Mouse (Mus musculus) hindbrain, embryonic 16.5 days (tissue): ENCODE measurements at regions not wholly inside any gene's neighbourhood (a gene's known extent, or its start where the extent isn't known, plus 50 kb on each side); places are given as distances from the start of the nearest gene placed in this dataset.

ENCODE experiments used
- ATAC-seq: fragments of 200-750 bp; cut with Nextera tagmentation; 2 replicates; pipeline ENCODE4 v1.8.0; 2017; ENCODE audit warnings: moderate TSS enrichment, moderate library complexity
- H3K27ac ChIP-seq: fragments of 300-500 bp; sonication (generic); 2 replicates; pipeline ENCODE4 v1.5.1; 2014; ENCODE audit warnings: low read depth, mild to moderate bottlenecking, control low read depth, low read length, moderate library complexity
- H3K27me3 ChIP-seq: fragments of 300-500 bp; sonication (generic); replicated peaks from 2 replicates; pipeline ENCODE4 v1.6.1; 2014; ENCODE audit warnings: low read length; ENCODE audit not compliant: control insufficient read depth, insufficient read depth
- H3K36me3 ChIP-seq: fragments of 300-500 bp; sonication (generic); 2 replicates; pipeline ENCODE4 v1.6.1; 2014; ENCODE audit warnings: mild to moderate bottlenecking, low read length, moderate library complexity, mixed read lengths; ENCODE audit not compliant: control insufficient read depth, insufficient read depth
- H3K4me1 ChIP-seq: fragments of 300-500 bp; sonication (generic); 2 replicates; pipeline ENCODE4 v1.6.1; 2014; ENCODE audit warnings: low read depth, low read length; ENCODE audit not compliant: control insufficient read depth, insufficient read depth
- H3K4me2 ChIP-seq: fragments of 300-500 bp; sonication (generic); 2 replicates; pipeline ENCODE4 v1.6.1; 2014; ENCODE audit warnings: mild to moderate bottlenecking, low read length, control low read depth, moderate library complexity
- H3K4me3 ChIP-seq: fragments of 300-500 bp; sonication (generic); 2 replicates; pipeline ENCODE4 v1.5.1; 2014; ENCODE audit warnings: mild to moderate bottlenecking, low read length, control low read depth, moderate library complexity
- H3K9ac ChIP-seq: fragments of 300-500 bp; sonication (generic); 2 replicates; pipeline ENCODE4 v1.6.1; 2014; ENCODE audit warnings: low read depth, mild to moderate bottlenecking, control low read depth, low read length, moderate library complexity
- H3K9me3 ChIP-seq: fragments of 300-500 bp; sonication (generic); 2 replicates; pipeline ENCODE4 v1.6.1; 2014; ENCODE audit warnings: mild to moderate bottlenecking, low read length, moderate library complexity; ENCODE audit not compliant: control insufficient read depth
- WGBS: fragments of 180-500 bp; shearing (Covaris S2); extraction: QIAGEN DNeasy Blood & Tissue Kit; methylation state at CpG from one replicate; pipeline ENCODE4 v1.1.7; 2014; 5-methylcytosine and 5-hydroxymethylcytosine counted together

DNA sequence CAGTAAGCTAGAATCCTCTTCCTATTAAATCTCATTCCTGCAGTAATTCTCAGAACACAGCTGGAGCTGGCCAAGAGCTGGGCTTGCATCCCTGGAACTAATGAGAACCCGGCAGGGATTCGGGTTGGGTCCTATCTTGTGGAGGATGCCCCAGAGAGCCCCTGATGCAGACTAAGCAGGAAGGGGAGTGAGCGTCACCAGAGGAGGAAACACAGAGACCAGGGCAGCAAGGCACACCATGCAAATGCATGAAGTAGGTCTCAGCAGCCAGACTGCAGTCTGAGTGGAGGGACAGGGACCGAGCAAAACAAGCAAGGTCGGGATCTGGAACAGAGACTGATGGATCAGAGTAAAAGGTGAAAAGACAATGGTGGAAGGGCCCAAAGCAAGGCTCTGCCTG lies 249.6 kb downstream of the Insig2 start:
- Histone ChIP-seq H3K9me3 (no peaks in the 10 kb centered on the region), H3K36me3 (no peaks in the 10 kb centered on the region), H3K4me1 (peaks cover 4% of the 10 kb centered on the region; the same call in 1 of the 2 replicates), H3K27ac (no peak overlapping the region; the same call in 1 of the 2 replicates), H3K4me3 (no peak overlapping the region), H3K27me3 (no peaks in the 10 kb centered on the region), H3K4me2 (no peak overlapping the region), H3K9ac (no peak overlapping the region; the same call in 1 of the 2 replicates)
- WGBS, result 22% methylated on average over 5 of the region's 5 CpGs
- ATAC-seq, result no peak; the same call in 1 of the 2 replicates

- H3K27ac ChIP-seq, result peak overlapping the region; percentile 1; the same call in 1 of the 2 replicates
- H3K4me1 ChIP-seq, result peaks cover 4% of the 10 kb centered on the region; the same call in 1 of the 2 replicates
- H3K36me3 ChIP-seq, result no peaks in the 10 kb centered on the region
- H3K4me2 ChIP-seq, result no peak overlapping the region
- no peaks in the 10 kb centered on the region for H3K27me3 ChIP-seq
- peaks cover 2% of the 10 kb centered on the region; the same call in 1 of the 2 replicates for H3K9me3 ChIP-seq
- no peak overlapping the region for H3K4me3 ChIP-seq
- 11% methylated on average over 2 of the region's 2 CpGs for WGBS
- H3K9ac ChIP-seq, result no peak overlapping the region
- ATAC-seq, result peak; percentile 67
Measured at GRCm38 (mm10) chr1:121085101-121085727, 247.2 kb downstream of the Insig2 start.

DNA sequence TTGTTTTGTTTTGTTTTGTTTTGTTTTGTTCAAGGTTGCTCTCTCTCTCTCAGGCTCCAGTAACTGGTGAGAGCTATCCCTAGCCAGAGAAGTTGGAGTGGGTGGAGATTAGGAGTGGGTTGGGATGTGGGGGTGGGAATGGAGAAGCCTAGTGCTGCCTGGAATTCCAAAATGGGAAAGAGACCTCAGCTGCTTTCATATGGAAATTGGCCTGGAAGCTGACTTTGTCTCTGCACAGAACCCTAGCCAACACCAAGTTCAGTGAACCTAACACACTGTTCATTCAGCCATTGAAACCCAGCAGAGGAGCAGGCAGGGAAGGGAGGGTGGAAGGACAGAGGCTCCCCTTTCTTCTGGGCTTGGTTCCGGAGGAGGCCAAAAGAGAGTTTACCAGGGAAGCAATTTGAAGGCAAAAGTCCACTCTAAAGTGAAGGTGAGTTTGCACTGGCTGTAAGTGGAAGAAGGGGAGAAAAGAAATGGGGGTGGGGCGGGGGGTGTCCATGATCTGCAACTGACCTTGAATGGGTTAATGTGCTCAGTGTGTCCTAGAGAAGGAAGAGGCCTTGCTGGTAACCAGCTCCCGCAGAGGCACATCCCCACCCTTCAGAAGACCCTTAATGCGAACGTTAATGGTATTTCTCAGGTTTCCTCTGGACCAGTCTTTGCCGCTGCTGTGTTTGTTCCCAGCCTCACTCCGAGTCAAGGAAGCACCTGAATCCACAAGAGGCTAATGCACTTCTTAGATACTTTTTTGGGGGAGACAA lies 245.1 kb downstream of the Insig2 start:
- WGBS, result 13% methylated on average over 7 of the region's 7 CpGs

GRCm38 (mm10) chr1:121090628-121091027 lies 241.8 kb downstream of the Insig2 start:
- H3K27ac ChIP-seq, result no peak overlapping the region
- ATAC-seq, result no peak
- H3K27me3 ChIP-seq, result no peaks in the 10 kb centered on the region
- no peak overlapping the region for H3K4me2 ChIP-seq
- WGBS, result 90% methylated on average over 4 of the region's 4 CpGs
- H3K36me3 ChIP-seq, result no peaks in the 10 kb centered on the region
- H3K4me1 ChIP-seq, result no peaks in the 10 kb centered on the region
- no peak overlapping the region for H3K9ac ChIP-seq
- no peak overlapping the region for H3K4me3 ChIP-seq
- peaks cover 4% of the 10 kb centered on the region; the same call in 1 of the 2 replicates for H3K9me3 ChIP-seq

More for the DNA sequence above, 245.1 kb downstream of the Insig2 start:
- peak overlapping the region; percentile 3 for H3K4me2 ChIP-seq
- H3K4me1 ChIP-seq, result peaks cover 4% of the 10 kb centered on the region; the same call in 1 of the 2 replicates
- H3K36me3 ChIP-seq, result no peaks in the 10 kb centered on the region
- no peaks in the 10 kb centered on the region for H3K27me3 ChIP-seq
- ATAC-seq, result peak; percentile 94
- H3K9ac ChIP-seq, result no peak overlapping the region
- no peak overlapping the region for H3K4me3 ChIP-seq
- H3K27ac ChIP-seq, result peak overlapping the region; percentile 41; the same call in 1 of the 2 replicates
- peaks cover 4% of the 10 kb centered on the region; the same call in 1 of the 2 replicates for H3K9me3 ChIP-seq

DNA sequence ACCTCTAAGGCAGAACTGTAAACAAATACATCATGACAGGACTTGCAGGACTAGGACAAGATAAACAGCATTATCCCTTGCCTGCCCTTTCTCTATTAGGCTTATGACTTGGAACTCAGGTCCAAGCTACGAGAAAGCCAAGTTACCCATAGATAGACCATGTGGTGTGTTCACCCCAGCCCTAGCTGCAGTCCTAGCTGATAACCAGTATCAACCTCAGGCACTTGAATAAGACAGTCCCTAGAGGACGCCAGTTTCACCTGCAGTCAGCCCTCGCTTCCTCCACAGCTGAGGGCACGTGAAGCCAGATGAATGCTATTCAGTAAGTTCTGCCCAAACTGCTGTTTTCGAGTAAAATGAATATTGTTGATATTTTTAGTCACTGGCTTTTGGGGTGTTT lies 239.5 kb downstream of the Insig2 start:
- Histone ChIP-seq H3K4me3 (no peak overlapping the region), H3K36me3 (no peaks in the 10 kb centered on the region), H3K27me3 (no peaks in the 10 kb centered on the region), H3K9ac (no peak overlapping the region), H3K4me2 (no peak overlapping the region), H3K27ac (no peak overlapping the region), H3K9me3 (peaks cover 4% of the 10 kb centered on the region; the same call in 1 of the 2 replicates), H3K4me1 (peaks cover 11% of the 10 kb centered on the region)
- 70% methylated on average over 5 of the region's 5 CpGs for WGBS
- no peak for ATAC-seq

GRCm38 (mm10) chr1:121096551-121097550 lies 235.5 kb downstream of the Insig2 start:
- H3K27me3 ChIP-seq, result 0 out of 2 replicates have a peak, but pooled peaks cover 5% of the 10 kb centered on the region
- no peaks in the 10 kb centered on the region for H3K36me3 ChIP-seq
- H3K4me3 ChIP-seq, result peak overlapping the region; percentile 34
- peak; percentile 77 for ATAC-seq
- H3K27ac ChIP-seq, result no peak overlapping the region
- peak overlapping the region; percentile 66 for H3K4me2 ChIP-seq
- H3K9me3 ChIP-seq, result no peaks in the 10 kb centered on the region
- 6% methylated on average over 28 of the region's 28 CpGs for WGBS
- H3K9ac ChIP-seq, result peak overlapping the region; percentile 18; the same call in 1 of the 2 replicates
- H3K4me1 ChIP-seq, result peaks cover 11% of the 10 kb centered on the region

DNA sequence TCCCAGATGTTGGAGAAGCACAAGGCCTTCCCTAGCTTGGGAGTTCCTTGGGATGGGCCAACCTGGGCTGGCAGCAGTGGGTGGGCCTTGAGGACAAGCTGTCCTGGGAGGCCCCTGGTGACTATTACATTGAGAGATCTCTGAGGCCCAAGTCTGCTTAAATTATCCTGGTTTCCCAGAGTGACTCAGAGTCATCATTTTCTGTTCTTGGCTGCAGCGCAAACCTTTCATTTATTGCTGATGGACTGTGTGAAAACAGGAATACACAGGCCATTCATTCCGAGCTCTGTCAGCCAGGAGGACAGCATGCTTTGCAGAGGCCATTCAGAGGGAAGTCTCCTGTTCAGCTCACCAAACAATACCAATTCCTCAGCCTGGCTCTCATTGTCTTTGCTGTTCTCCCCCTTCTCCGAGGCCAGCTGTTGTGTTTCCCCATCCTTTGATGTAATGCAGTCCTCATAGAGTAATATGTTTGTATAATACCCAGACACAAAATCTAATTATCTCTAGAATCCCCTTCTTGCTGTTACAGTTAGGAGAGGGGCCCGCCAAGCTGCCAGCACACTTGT lies 220.5 kb downstream of the Insig2 start:
- Histone ChIP-seq H3K27ac (no peak overlapping the region), H3K4me1 (no peaks in the 10 kb centered on the region; the same call in 1 of the 2 replicates), H3K27me3 (no peaks in the 10 kb centered on the region), H3K9ac (no peak overlapping the region), H3K9me3 (no peaks in the 10 kb centered on the region), H3K4me3 (no peak overlapping the region), H3K4me2 (no peak overlapping the region), H3K36me3 (no peaks in the 10 kb centered on the region)
- no peak for ATAC-seq
- 29% methylated on average over 4 of the region's 4 CpGs for WGBS

GRCm38 (mm10) chr1:121112464-121112863 lies 219.9 kb downstream of the Insig2 start:
- H3K4me2 ChIP-seq, result no peak overlapping the region
- ATAC-seq, result no peak
- WGBS, result 21% methylated on average over 1 of the region's 1 CpGs
- H3K9ac ChIP-seq, result no peak overlapping the region
- no peaks in the 10 kb centered on the region; the same call in 1 of the 2 replicates for H3K4me1 ChIP-seq
- H3K9me3 ChIP-seq, result no peaks in the 10 kb centered on the region
- no peak overlapping the region for H3K27ac ChIP-seq
- no peaks in the 10 kb centered on the region for H3K36me3 ChIP-seq
- no peaks in the 10 kb centered on the region for H3K27me3 ChIP-seq
- no peak overlapping the region for H3K4me3 ChIP-seq
